Mouse (Mus musculus) lung, adult 2 months (tissue): ENCODE data around the gene Ak5.

ENCODE experiments used
- CTCF ChIP-seq: fragments of 200-500 bp; IDR thresholded peaks from 2 replicates; pipeline ENCODE4 v1.5.1; 2011; ENCODE audit warnings: mild to moderate bottlenecking, low read length, control low read depth; ENCODE audit not compliant: insufficient read depth
- POLR2A ChIP-seq: fragments of 200-500 bp; IDR thresholded peaks from 2 replicates; pipeline ENCODE4 v1.6.1; 2011; ENCODE audit warnings: low read depth, mild to moderate bottlenecking, control low read depth, low read length, borderline replicate concordance; ENCODE audit errors: extremely low read depth

- no peak for TF ChIP-seq POLR2A
- no peak for TF ChIP-seq CTCF
These were observed 123.2 kb downstream of the Ak5 start for GRCm38 (mm10) chr3:152544921-152545320.
